Mouse (Mus musculus) kidney, adult 8-10 months (tissue): ENCODE measurements around the gene Mfsd4b3.

Experiments used
- DNase-seq, 2 experiments: peaks; one replicate each; pipeline ENCODE4 v3.0.0; 2022

The Mfsd4b3 gene

GRCm38 (mm10) chr10:39912616-39913015 lies 47.3 kb downstream of the Mfsd4b3 start:
- DNase-seq = no peak

GRCm38 (mm10) chr10:39908768-39909441 lies 51.0 kb downstream of the Mfsd4b3 start:
- no peak for DNase-seq

- DNase-seq = peak; percentile 75 to 76
Measured at GRCm38 (mm10) chr10:39906799-39907658, 52.9 kb downstream of the Mfsd4b3 start.

- DNase-seq = no peak
Measured at GRCm38 (mm10) chr10:39904191-39904590, 55.8 kb downstream of the Mfsd4b3 start.

- peak; percentile 91 to 93 for DNase-seq
Measured at GRCm38 (mm10) chr10:39898874-39899371, 61.0 kb downstream of the Mfsd4b3 start, which contains the start of gene Mfsd4b4. Mfsd4b4 (minus strand) TSS chr10:39899238.
